ENCODE assay signal across 16 mouse cellular contexts in the genomic region with DNA sequence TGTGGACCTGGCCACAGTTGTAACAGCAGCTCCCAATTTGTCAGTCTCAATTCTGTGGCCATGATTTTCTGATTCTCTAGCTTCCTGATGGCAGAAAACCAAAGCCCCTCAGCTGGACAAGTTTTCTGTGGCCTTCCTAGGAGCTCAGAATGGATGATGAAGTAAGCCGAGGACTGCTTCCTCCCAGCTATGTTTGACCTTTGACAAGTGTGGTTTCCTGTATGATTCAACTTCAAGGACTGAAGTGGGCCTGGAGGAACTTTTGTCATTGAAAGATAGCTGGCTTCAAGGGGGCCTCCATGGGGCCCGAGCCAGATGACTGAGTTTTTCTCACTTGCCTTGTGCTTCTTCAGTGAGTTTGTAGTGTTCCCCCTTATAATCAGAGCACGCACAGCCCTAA. TPM values are rescaled to one million over a fixed set of nuclear protein-coding genes. Genes with fewer than 3 reads are reported as not detected.
DNase-seq lines count a peak whose midpoint lies in the region; ATAC-seq and TF ChIP-seq lines count a peak whose summit lies in the region.
"Had no signal": no experiment of that assay in that cellular context is flagged by ENCODE, and none has a peak within 500 bp of the region (broad histone marks: within the 10 kb centered on the region; RNA-seq: fewer than 3 reads in every experiment).

No protein-coding gene starts in this region.

- no peak overlapping the region for H3K4me3 ChIP-seq in lung, embryonic 16.5 days (ENCODE audit: low read length)
- H3K4me3 ChIP-seq in lung, adult 2 months (replicated peaks; ENCODE audit: extremely low read depth, low read depth, low read length), result no peak overlapping the region
- no peak overlapping the region for H3K4me3 ChIP-seq in bone marrow macrophage, adult 2 months (ENCODE audit: insufficient read depth, low read length)
- H3K4me3 ChIP-seq in liver, embryonic 12.5 days, result no peak overlapping the region
- H3K4me3 ChIP-seq: gastrocnemius, adult 2 months; heart, embryonic 10.5 days; limb, embryonic 13.5 days had no signal

- no peaks in the 10 kb centered on the region for H3K27me3 ChIP-seq in lung, embryonic 16.5 days (ENCODE audit: control insufficient read depth, insufficient read depth, low read depth, low read length)
- H3K27me3 ChIP-seq in liver, embryonic 12.5 days (replicated peaks), result no peaks in the 10 kb centered on the region
- H3K27me3 ChIP-seq: limb, embryonic 13.5 days had no signal

- H3K4me2 ChIP-seq in lung, embryonic 16.5 days (ENCODE audit: low read depth, low read length), result no peak overlapping the region
- no peak overlapping the region for H3K4me2 ChIP-seq in liver, embryonic 12.5 days
- H3K4me2 ChIP-seq: limb, embryonic 13.5 days had no signal

- H3K9ac ChIP-seq in lung, embryonic 16.5 days (ENCODE audit: low read length), result no peak overlapping the region
- no peak overlapping the region for H3K9ac ChIP-seq in liver, embryonic 12.5 days
- H3K9ac ChIP-seq: forebrain, postnatal 0 days; limb, embryonic 13.5 days had no signal

- no peak for TF ChIP-seq POLR2A in lung, adult 2 months (IDR thresholded peaks at IDR 0.05; ENCODE audit: borderline replicate concordance, extremely low read depth, low read depth, low read length)
- TF ChIP-seq POLR2A in bone marrow macrophage, adult 2 months (IDR thresholded peaks at IDR 0.05; ENCODE audit: borderline replicate concordance, low read depth, low read length), result no peak

- no peaks in the 10 kb centered on the region for H3K9me3 ChIP-seq in lung, embryonic 16.5 days (ENCODE audit: control insufficient read depth, low read length)
- H3K9me3 ChIP-seq in liver, embryonic 12.5 days (replicated peaks), result no peaks in the 10 kb centered on the region
- H3K9me3 ChIP-seq: heart, embryonic 10.5 days; limb, embryonic 13.5 days had no signal

- H3K27ac ChIP-seq in lung, embryonic 16.5 days (ENCODE audit: low read length), result no peak overlapping the region
- H3K27ac ChIP-seq in bone marrow macrophage, adult 2 months (ENCODE audit: insufficient read depth, low read depth, low read length), result peak overlapping the region; percentile 35
- 0 out of 2 replicates have a peak overlapping the region, but pooled peaks have one; percentile 36 for H3K27ac ChIP-seq in liver, embryonic 12.5 days
- H3K27ac ChIP-seq: gastrocnemius, adult 2 months; heart, embryonic 10.5 days; hindbrain, postnatal 0 days; limb, embryonic 13.5 days had no signal

- no peak for TF ChIP-seq CTCF in lung, adult 2 months (IDR thresholded peaks at IDR 0.05; ENCODE audit: insufficient read depth, low read length)
- no peak for TF ChIP-seq CTCF in bone marrow macrophage, adult 2 months (IDR thresholded peaks at IDR 0.05; ENCODE audit: low read depth, low read length)

- no peak for DNase-seq in lung, adult 2 months
- DNase-seq in MN1 (ENCODE audit: low spot score), result no peak
- no peak for DNase-seq in cerebellum, adult 11-12 months
- DNase-seq in kidney, postnatal 36 days, result no peak
- DNase-seq: cerebellum, adult 9-10 months; forebrain, postnatal 0 days; gastrocnemius, adult 2 months; right cerebral cortex, postnatal 4 days had no signal

- no peaks in the 10 kb centered on the region for H3K36me3 ChIP-seq in lung, embryonic 16.5 days (ENCODE audit: control insufficient read depth, insufficient read depth, low read length)
- no peaks in the 10 kb centered on the region for H3K36me3 ChIP-seq in liver, embryonic 12.5 days
- H3K36me3 ChIP-seq: heart, embryonic 10.5 days; limb, embryonic 13.5 days had no signal

- 0 out of 2 replicates have a peak, but pooled peaks cover 3% of the 10 kb centered on the region for H3K4me1 ChIP-seq in lung, embryonic 16.5 days (replicated peaks; ENCODE audit: control insufficient read depth, insufficient read depth, low read length)
- H3K4me1 ChIP-seq in lung, adult 2 months (ENCODE audit: control insufficient read depth, insufficient read depth, low read length), result no peaks in the 10 kb centered on the region; the same call in 1 of the 2 replicates
- H3K4me1 ChIP-seq in bone marrow macrophage, adult 2 months (ENCODE audit: control insufficient read depth, insufficient read depth, low read length), result peaks cover 18% of the 10 kb centered on the region
- H3K4me1 ChIP-seq in liver, embryonic 12.5 days, result peaks cover 21% of the 10 kb centered on the region
- H3K4me1 ChIP-seq: heart, embryonic 10.5 days; limb, embryonic 13.5 days had no signal

- ATAC-seq in lung, embryonic 16.5 days (ENCODE audit: low read depth), result peak; percentile 20; the same call in 1 of the 2 replicates
- ATAC-seq in liver, embryonic 12.5 days, result peak; percentile 32; the same call in 1 of the 2 replicates
- ATAC-seq in monocyte, adult 5-6 weeks (replicated peaks; ENCODE audit: insufficient number of reproducible peaks, low FRiP score, low TSS enrichment, poor library complexity, severe bottlenecking), result peak; percentile 61; the same call in 1 of the 2 replicates
- ATAC-seq: forebrain, postnatal 0 days; hindbrain, postnatal 0 days; midbrain, embryonic 16.5 days had no signal

- 37% methylated on average over 3 of the region's 3 CpGs for WGBS in lung, embryonic 16.5 days
- 41% methylated on average over 3 of the region's 3 CpGs for WGBS in lung, adult 2 months
- 13% methylated on average over 3 of the region's 3 CpGs for WGBS in liver, embryonic 12.5 days (ENCODE audit: insufficient replicate concordance)

RNA-seq across cellular contexts. Expression of gene Rap2a, which starts 42.6 kb away (rescaled TPM):
- 15.7 and 16.2 TPM in 2 replicates for polyA plus RNA-seq in lung, embryonic 16.5 days (2015; fragmentation: Nextera tagmentation; extraction: Ambion mirVana)
- polyA plus RNA-seq in lung, adult 2 months (2012; rRNA removed), result 39.5 and 57.3 TPM in 2 replicates
- 32.3 and 33.2 TPM in 2 replicates for polyA plus RNA-seq in bone marrow macrophage, adult 2 months (2012; ENCODE audit: insufficient read depth, insufficient read length, missing spikeins)
- polyA plus RNA-seq in liver, embryonic 12.5 days (2016; fragmentation: Nextera tagmentation; extraction: Ambion mirVana), result 5.6 and 5.9 TPM in 2 replicates
- total RNA-seq in monocyte, adult 5-6 weeks (2017), result 28.7 to 43.3 TPM (median 38.8 TPM) in 3 replicates
